Mouse (Mus musculus) 3T3-L1 (cell line): ENCODE measurements around the gene Dnajc16.
"Not testable (repeated sequence)": the region's sequence is repeated elsewhere in the genome, so short reads cannot be mapped to it uniquely, and the experiment has no call there.

Experiments
- DNase-seq: peaks from one replicate; pipeline ENCODE4 v3.0.0-alpha.2; 2015; ENCODE audit warnings: low read depth, low spot score

Dnajc16 gene

GRCm38 (mm10) chr4:141796954-141797353 lies 6.2 kb upstream of the Dnajc16 start:
- no peak for DNase-seq

- no peak for DNase-seq
These were observed 5.6 kb upstream of the Dnajc16 start for GRCm38 (mm10) chr4:141796356-141796755.

GRCm38 (mm10) chr4:141794152-141794535 lies 3.4 kb upstream of the Dnajc16 start:
- DNase-seq, result no peak

GRCm38 (mm10) chr4:141793282-141794151 lies 2.8 kb upstream of the Dnajc16 start, which contains the start of gene Casp9:
TSS of gene Casp9 (plus strand) at chr4:141793612.
- DNase-seq, result peak; percentile 96

GRCm38 (mm10) chr4:141792554-141793281 lies 2.0 kb upstream of the Dnajc16 start:
- peak; percentile 75 for DNase-seq

GRCm38 (mm10) chr4:141791951-141792350 lies 1.2 kb upstream of the Dnajc16 start:
- no peak for DNase-seq

GRCm38 (mm10) chr4:141791486-141791885 lies 755 bp upstream of the Dnajc16 start:
- DNase-seq, result no peak

GRCm38 (mm10) chr4:141789564-141790218 lies 1.0 kb downstream of the Dnajc16 start:
- peak; percentile 14 for DNase-seq

- no peak for DNase-seq
These were observed 3.3 kb downstream of the Dnajc16 start for GRCm38 (mm10) chr4:141787462-141787861.

- no peak for DNase-seq
These were observed 3.7 kb downstream of the Dnajc16 start for GRCm38 (mm10) chr4:141787046-141787445.

- no peak for DNase-seq
These were observed 4.6 kb downstream of the Dnajc16 start for GRCm38 (mm10) chr4:141786141-141786540.

- DNase-seq, result no peak
These were observed 5.9 kb downstream of the Dnajc16 start for GRCm38 (mm10) chr4:141784835-141785234.

GRCm38 (mm10) chr4:141781201-141781985 lies 9.3 kb downstream of the Dnajc16 start:
- DNase-seq, result no peak

GRCm38 (mm10) chr4:141779828-141780227 lies 10.9 kb downstream of the Dnajc16 start:
- no peak for DNase-seq

GRCm38 (mm10) chr4:141773019-141773418 lies 17.7 kb downstream of the Dnajc16 start:
- DNase-seq, result not testable (repeated sequence)

GRCm38 (mm10) chr4:141771823-141772222 lies 18.9 kb downstream of the Dnajc16 start:
- DNase-seq, result no peak

- DNase-seq, result no peak
These were observed 21.1 kb downstream of the Dnajc16 start for GRCm38 (mm10) chr4:141769501-141770160.

- peak; percentile 17 for DNase-seq
These were observed 23.2 kb downstream of the Dnajc16 start for GRCm38 (mm10) chr4:141767353-141768036.

- no peak for DNase-seq
These were observed 23.9 kb downstream of the Dnajc16 start for GRCm38 (mm10) chr4:141766668-141767352.

GRCm38 (mm10) chr4:141766316-141766667 lies 24.4 kb downstream of the Dnajc16 start:
- DNase-seq, result no peak
